Mouse (Mus musculus) embryonic stem cell, embryonic (primary cell): Measurements from ENCODE around the gene Usp20.

ENCODE experiments used
- CTCF ChIA-PET, 4 experiments: fragments of 300-600 bp in 2 of 4; fragments of 350-600 bp in 2 of 4; sonication (Branson Sonifier 250); formaldehyde crosslinking; loops; one replicate each; lab custom pipeline; 2022; ENCODE audit warnings: inconsistent platforms in 2 of 4; lab: Charles Lee
- POLR2A ChIA-PET, 4 experiments: fragments of 300-600 bp in 2 of 4; fragments of 350-600 bp in 2 of 4; sonication (Branson Sonifier 250); formaldehyde crosslinking; loops; one replicate each; lab custom pipeline; 2022; ENCODE audit warnings: antibody characterized with exemption in 4 of 4, inconsistent platforms in 1 of 4; lab: Charles Lee

The Usp20 gene

DNA sequence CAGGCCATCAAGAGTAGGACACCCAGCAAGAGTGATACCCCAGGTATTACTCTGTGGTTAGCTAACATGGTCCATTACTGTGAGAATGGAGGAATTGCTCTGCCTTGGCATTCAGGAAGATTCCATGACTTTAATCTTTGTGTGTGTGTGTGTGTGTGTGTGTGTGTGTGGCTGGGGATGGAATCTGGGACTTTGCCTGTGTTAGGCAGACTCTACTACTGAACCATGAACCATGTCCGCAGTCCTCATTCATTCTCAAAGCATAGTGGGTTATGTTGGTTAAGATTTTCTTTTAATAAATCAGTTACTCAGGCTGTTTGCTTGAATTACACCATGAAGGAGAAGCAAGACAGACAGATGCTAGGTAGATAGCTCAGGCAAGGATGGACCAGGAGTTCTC lies 61.8 kb downstream of the Usp20 start:
- ChIA-PET POLR2A (interaction anchor here in 3 of 4 experiments (0.8 to 9.0 kb wide), 13 partner anchors 9 to 426 kb away, joined by 3 to 77 read pairs (median 6); partner anchors contain the start of genes Ass1 (in 1 of the 3) and Fnbp1 (in 1 of the 3)), CTCF (interaction anchor here in 1 of 4 experiments (0.8 kb wide), 1 partner anchor 19 kb away, joined by 3 read pairs; no protein-coding TSS in a partner anchor)

GRCm38 (mm10) chr2:31048037-31048436 lies 66.0 kb downstream of the Usp20 start:
- ChIA-PET POLR2A (interaction anchor here in 3 of 4 experiments (0.6 to 9.0 kb wide), 7 partner anchors 12 to 704 kb away, joined by 3 to 77 read pairs (median 5); no protein-coding TSS in a partner anchor), CTCF (interaction anchor here in 2 of 4 experiments (0.5 to 0.6 kb wide), 2 partner anchors 11 to 129 kb away, joined by 3 to 4 read pairs; no protein-coding TSS in a partner anchor)

GRCm38 (mm10) chr2:31052441-31052840 lies 70.4 kb downstream of the Usp20 start:
- CTCF ChIA-PET = no interaction called here
- POLR2A ChIA-PET = interaction anchor here in 2 of 4 experiments (1.1 to 4.5 kb wide), 11 partner anchors 9 to 89 kb away, joined by 3 to 17 read pairs (median 4); partner anchors contain the start of gene Fnbp1 (in 1 of the 2)

DNA sequence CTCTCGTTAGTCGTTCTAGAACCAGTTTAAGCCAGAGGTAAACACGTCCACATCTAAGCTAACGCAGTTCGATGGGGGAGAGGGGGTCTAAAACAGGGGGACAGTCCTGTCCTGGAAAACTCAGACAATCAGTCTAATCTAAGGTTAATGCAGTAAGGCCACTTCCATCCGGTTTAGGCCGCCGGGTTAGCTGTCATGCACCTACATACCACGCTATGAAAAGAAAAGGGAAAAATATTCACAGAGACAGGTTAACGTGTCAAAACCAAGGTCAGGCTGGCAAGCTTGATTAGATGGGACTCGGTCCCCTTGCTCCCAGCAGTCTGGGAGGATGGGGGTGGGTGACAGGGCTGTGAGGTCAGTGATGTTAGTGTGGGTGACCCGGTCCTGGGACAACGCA lies 71.3 kb downstream of the Usp20 start:
- CTCF ChIA-PET = interaction anchor here in 2 of 4 experiments (0.5 to 0.8 kb wide), 2 partner anchors 14 to 125 kb away, joined by 3 to 4 read pairs; no protein-coding TSS in a partner anchor
- POLR2A ChIA-PET = interaction anchor here in 2 of 4 experiments (0.8 to 4.5 kb wide), 14 partner anchors 8 to 89 kb away, joined by 3 to 17 read pairs (median 4); partner anchors contain the start of gene Fnbp1 (in 1 of the 2)

DNA sequence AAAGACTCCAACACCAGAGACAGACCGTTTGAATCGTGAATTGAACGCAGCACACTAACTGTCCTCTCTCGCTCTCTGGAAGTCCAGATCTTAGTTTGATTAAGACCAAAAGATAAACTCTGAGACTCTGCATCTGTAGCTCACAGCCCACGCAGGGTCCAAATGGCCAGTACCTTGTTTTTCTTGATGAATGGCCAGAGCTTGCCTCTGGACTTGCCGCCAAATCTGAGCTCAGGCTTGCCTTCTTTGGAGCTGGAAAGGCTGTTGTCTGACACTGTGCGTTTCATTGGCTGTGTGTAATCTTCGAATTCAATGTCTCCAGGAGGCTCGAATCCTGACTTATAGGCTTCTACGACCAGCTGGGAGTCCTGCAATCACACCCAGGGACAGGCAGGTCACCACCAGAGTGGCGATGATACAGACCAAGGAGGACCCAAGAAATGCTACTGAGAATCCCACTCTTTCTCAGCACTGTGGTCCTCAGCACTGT lies 71.8 kb downstream of the Usp20 start:
- POLR2A ChIA-PET = interaction anchor here in 3 of 4 experiments (0.5 to 4.5 kb wide), 16 partner anchors 8 to 95 kb away, joined by 3 to 17 read pairs (median 4); partner anchors contain the start of gene Fnbp1 (in 2 of the 3)

DNA sequence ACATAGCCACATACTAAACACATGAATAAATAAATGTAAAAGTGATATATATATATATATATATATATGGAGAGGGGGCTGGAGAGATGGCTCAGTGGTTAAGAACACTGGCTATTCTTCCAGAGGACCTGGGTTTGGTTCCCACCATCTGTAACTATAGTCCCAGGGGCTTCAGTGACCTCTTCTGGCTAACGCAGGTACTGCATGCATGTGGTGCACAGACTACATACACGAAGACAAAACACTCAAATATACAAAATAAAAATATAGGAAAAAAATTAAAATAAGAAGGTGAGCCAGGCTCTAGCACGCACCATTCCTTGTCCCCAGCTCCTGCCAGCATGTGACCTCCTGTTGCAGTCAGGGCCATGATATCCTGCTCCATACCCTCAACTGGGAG lies 74.0 kb downstream of the Usp20 start:
- ChIA-PET CTCF (interaction anchor here in 3 of 4 experiments (0.6 to 1.0 kb wide), 4 partner anchors 95 to 163 kb away, joined by 3 to 6 read pairs (median 4); no protein-coding TSS in a partner anchor), POLR2A (interaction anchor here in 1 of 4 experiments (0.6 to 0.9 kb wide), 2 partner anchors 15 to 16 kb away, joined by 3 read pairs; no protein-coding TSS in a partner anchor)

More for the DNA sequence above, 71.8 kb downstream of the Usp20 start:
- CTCF ChIA-PET = interaction anchor here in 1 of 4 experiments (0.8 kb wide), 1 partner anchor 124 kb away, joined by 3 read pairs; no protein-coding TSS in a partner anchor

DNA sequence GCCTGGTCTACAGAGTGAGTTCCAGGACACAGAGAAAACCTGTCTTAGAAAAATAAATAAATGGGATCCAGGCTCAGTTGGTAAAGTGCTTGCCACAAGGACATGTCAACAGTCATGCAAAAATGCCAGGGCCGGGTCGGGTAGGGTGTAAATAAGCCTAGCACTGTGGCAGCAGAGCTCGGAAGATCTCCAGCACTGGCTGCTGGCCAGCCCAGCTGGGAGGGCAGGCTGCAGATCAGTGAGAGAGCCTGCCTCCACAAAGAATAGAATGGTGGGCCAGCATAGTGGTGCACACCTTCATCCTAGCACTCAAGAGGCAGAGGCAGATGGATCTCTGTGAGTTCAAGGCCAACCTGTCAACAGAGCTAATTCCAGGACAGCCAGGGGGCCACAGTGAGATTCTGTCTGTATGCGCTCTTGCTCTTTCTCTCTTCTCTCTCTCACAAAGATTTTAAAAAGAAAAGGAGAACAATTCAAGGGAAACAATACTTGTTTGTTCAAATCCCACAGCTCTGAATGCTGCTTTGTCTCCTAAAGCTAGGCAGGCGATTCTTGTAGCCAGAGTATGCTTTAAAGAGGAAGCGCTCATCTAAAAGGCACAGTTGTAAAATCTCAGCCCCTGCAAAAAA lies 75.6 kb downstream of the Usp20 start:
- CTCF ChIA-PET = interaction anchor here in 1 of 4 experiments (0.6 to 1.1 kb wide), 4 partner anchors 12 to 230 kb away, joined by 3 to 5 read pairs (median 4); partner anchors contain the start of gene Tor1b
- POLR2A ChIA-PET = interaction anchor here (0.6 to 4.5 kb wide), 7 partner anchors 10 to 84 kb away, joined by 3 to 33 read pairs (median 3); partner anchors contain the start of gene Fnbp1 (in 2 of the 4)

DNA sequence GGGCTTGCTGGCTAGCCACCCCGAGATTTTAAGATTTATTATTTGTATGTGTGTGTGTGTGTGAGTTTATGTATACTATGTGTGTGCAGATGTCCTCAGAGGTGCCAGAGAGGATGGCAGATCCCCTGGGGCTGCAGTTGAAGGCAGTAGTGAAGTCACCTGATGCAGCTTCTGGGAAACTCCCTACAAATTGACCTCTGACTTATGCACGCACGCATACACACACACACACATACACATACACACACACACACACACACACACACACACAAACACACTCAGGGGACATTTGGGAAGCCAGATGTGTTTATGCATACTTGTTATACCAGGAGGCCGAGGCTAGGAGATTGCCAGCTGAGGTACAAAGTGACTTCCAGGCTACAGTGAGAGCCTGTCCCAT lies 76.4 kb downstream of the Usp20 start:
- CTCF ChIA-PET = interaction anchor here in 2 of 4 experiments (0.6 to 1.1 kb wide), 4 partner anchors 12 to 229 kb away, joined by 4 to 8 read pairs (median 4); partner anchors contain the start of gene Tor1b (in 1 of the 2)
- POLR2A ChIA-PET = interaction anchor here in 3 of 4 experiments (0.7 to 14.3 kb wide), 10 partner anchors 9 to 286 kb away, joined by 3 to 382 read pairs (median 3); partner anchors contain the start of gene Fnbp1 (in 3 of the 3)

DNA sequence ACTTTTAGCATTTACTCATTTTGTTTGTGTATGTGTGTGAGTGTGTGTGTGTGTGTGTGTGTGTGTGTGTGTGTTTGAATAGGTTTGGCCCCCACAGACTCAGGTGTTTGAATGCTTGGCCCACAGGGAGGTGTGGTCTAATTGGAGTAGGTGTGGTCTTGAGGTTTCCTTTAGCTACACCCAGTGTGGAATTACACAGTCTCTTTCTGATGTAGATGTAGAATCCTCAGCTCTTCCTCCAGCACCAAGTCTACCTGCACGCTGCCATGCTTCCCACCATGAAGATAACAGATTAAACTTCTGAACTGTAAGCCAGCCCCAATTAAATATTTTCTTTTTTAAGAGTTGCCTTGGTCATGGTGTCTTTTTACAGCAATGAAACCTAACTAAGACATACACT lies 78.2 kb downstream of the Usp20 start:
- ChIA-PET CTCF (interaction anchor here in 3 of 4 experiments (0.6 to 1.5 kb wide), 6 partner anchors 15 to 1215 kb away, joined by 3 to 4 read pairs (median 3); no protein-coding TSS in a partner anchor), POLR2A (interaction anchor here (0.5 to 14.3 kb wide), 57 partner anchors 8 to 1994 kb away, joined by 3 to 382 read pairs (median 4); partner anchors contain the start of genes Gpr107 (in 3 of the 4) and Fnbp1 (in 2 of the 4))

DNA sequence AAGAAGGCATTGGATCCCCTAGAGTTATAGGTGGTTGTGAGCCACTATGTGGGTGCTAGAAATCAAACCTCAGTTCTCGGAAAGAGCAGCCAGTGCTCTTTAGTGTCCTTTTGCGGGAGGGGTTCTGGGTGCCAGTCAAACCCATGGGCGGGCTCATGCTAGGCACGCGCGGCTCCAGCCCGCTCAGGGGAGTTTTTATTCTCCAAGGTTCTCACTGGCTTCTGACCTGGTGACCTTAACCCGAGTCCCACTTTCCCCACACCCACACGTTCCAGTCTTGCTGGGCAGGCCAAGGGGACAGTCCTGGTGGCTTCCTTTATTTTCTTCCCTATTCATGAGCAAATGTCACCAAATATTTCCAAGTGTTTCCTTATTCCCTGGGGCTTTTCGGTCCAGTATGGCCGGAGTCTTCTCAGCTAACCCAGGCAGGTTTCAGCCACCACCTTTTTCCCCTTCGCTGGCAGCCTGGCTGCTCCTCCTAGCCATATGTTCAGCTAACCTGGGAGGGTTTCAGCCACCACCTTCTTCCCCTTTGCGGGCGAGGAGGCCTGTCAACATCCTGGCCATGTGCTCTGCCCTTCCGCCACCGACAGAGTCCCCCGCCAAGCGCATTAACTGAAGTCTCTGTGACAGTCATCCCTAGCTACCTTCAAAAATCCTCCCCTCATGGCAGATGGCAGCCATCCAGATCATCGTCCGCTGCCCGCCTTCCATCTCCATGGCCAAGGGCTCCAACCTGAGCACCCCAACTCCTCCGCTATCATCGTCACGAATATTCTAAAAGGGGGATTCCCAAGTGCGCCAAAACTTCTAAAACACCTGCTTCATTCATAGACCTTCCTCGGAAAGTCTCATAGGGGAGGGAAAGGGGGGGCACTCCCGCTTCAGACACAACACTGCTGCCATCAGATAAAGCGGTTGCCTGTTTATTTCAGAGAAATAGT lies 79.0 kb downstream of the Usp20 start:
- ChIA-PET POLR2A (interaction anchor here (0.5 to 14.3 kb wide), 68 partner anchors 8 to 1995 kb away, joined by 3 to 382 read pairs (median 4); partner anchors contain the start of genes Fnbp1 (in 3 of the 4) and Gpr107 (in 3 of the 4)), CTCF (interaction anchor here (0.6 to 1.5 kb wide), 7 partner anchors 15 to 1216 kb away, joined by 3 to 6 read pairs (median 3); partner anchors contain the start of gene Fnbp1 (in 1 of the 4))

DNA sequence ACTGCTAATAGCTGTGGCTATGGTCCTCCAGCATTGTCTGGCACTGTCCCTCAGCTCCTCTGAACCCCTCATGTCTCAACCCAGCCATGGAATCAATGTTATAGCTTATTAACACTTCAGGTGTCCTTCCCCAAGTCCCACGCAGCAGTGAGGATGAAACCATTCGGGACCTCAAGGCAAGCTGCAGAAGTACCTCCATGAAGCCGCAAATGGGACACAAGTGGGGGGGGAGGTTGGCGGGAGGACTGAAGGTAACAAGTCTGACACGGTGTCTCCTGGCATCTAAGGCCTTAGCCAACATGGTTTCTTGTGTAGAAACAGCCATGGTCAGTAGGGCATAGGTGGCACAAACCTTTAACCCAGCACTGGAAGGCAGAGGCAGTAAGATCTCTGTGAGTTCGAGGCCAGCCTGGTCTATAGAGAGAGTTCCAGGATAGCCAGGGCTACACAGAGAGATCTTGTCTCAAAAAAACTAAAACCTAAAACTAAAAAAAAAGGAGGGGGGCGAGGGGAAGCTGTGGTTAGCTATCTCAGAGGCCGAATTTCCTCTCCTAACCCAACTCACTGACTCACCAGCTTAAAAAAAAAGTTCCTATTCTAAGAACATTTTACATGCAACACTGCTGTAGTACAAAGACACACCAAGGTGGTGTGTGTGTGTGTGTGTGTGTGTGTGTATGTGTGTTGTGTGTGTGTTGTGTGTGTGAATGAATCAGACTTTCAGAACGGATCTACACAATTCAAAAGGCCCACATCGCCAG lies 80.0 kb downstream of the Usp20 start:
- ChIA-PET CTCF (interaction anchor here in 2 of 4 experiments (0.6 to 1.5 kb wide), 5 partner anchors 71 to 236 kb away, joined by 3 to 6 read pairs (median 5); partner anchors contain the start of gene Fnbp1 (in 1 of the 2)), POLR2A (interaction anchor here (0.6 to 14.3 kb wide), 21 partner anchors 9 to 118 kb away, joined by 3 to 382 read pairs (median 5); partner anchors contain the start of gene Fnbp1 (in 3 of the 4))

GRCm38 (mm10) chr2:31066019-31066789 lies 84.1 kb downstream of the Usp20 start:
- ChIA-PET POLR2A (interaction anchor here in 3 of 4 experiments (0.6 to 14.3 kb wide), 36 partner anchors 8 to 1094 kb away, joined by 3 to 382 read pairs (median 7); partner anchors contain the start of genes Fnbp1 (in 3 of the 3), BC005624 (in 1 of the 3) and Usp20 (in 1 of the 3)), CTCF (interaction anchor here in 2 of 4 experiments (0.5 to 1.7 kb wide), 4 partner anchors 20 to 1150 kb away, joined by 3 to 5 read pairs (median 3); no protein-coding TSS in a partner anchor)

DNA sequence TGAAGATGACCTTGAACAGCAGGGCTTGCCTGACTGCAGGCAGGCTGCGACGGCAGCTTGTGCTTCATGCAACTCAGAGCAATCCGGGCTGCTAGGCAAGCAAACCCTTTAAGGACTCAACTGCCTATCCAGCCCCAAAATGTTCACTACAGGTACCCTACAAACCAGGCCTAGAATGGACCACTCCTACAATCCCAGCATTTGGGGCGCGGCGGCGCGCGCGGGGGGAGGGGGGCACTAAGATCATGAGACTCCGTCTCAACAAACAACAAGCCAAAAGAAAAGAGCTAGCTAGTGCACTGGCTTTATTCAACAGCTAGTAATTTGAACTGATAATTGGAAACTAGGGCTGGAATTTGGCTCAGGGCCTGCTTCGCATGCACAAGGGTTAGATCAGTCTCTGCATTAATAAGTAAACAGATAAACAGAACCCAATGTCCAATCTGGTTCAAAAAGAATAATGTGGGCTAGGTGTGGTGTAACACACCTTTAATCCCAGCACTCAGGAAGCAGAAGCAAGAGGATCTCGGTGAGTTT lies 85.0 kb downstream of the Usp20 start:
- CTCF ChIA-PET = interaction anchor here in 3 of 4 experiments (0.6 to 1.7 kb wide), 8 partner anchors 14 to 596 kb away, joined by 3 to 7 read pairs (median 4); no protein-coding TSS in a partner anchor
- POLR2A ChIA-PET = interaction anchor here (0.6 to 14.3 kb wide), 51 partner anchors 8 to 402 kb away, joined by 3 to 382 read pairs (median 6); partner anchors contain the start of genes Fnbp1 (in 3 of the 4), BC005624 (in 1 of the 4), Tor1b (in 1 of the 4) and Usp20 (in 1 of the 4)

GRCm38 (mm10) chr2:31067696-31068245 lies 85.7 kb downstream of the Usp20 start:
- ChIA-PET POLR2A (interaction anchor here (0.5 to 14.3 kb wide), 65 partner anchors 8 to 1971 kb away, joined by 3 to 382 read pairs (median 6); partner anchors contain the start of genes Fnbp1 (in 3 of the 4), Gpr107 (in 1 of the 4) and Tor1b (in 1 of the 4)), CTCF (interaction anchor here (0.6 to 1.7 kb wide), 11 partner anchors 14 to 1208 kb away, joined by 3 to 7 read pairs (median 4); no protein-coding TSS in a partner anchor)
